Mouse (Mus musculus) stomach, postnatal 0 days (tissue): Measurements from ENCODE around the gene Ltbp1.

Experiments
- CTCF ChIP-seq: IDR thresholded peaks from 2 replicates; pipeline ENCODE4 v1.5.1; 2016; ENCODE audit warnings: antibody characterized with exemption, low read depth, mild to moderate bottlenecking, moderate library complexity
- EP300 ChIP-seq: optimal IDR thresholded peaks from 2 replicates; pipeline ENCODE3; 2016; ENCODE audit warnings: antibody characterized with exemption

- TF ChIP-seq CTCF, result no peak
- TF ChIP-seq EP300, result no peak
Measured at GRCm38 (mm10) chr17:75367486-75368155, 362.3 kb downstream of the Ltbp1 start.
